Mouse (Mus musculus): ENCODE measurements around the gene Ralgapa1.

DNA sequence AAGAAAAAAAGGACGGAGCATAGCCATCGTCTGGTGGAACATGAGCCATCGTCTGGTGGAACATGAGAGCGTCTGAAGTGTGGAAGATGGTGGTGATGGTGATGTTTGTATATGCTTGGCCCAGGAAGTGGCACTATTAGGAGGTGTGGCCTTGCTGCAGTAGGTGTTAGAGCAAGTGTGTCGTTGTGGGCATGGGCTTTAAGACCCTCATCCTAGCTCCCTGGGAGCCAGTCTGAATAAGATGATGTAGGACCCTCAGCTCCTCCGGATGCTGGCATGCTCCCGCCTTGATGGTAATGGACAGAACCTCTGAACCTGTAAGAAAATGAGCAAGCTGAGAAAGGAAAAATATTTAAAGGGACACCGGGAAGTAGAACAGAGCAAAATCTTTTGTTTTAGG, 13.9 kb upstream of the Ralgapa1 start:
- TF ChIP-seq TBP (IDR thresholded peaks at IDR 0.05; ENCODE audit: low read depth, low read length) (no peak), CHD2 (IDR thresholded peaks at IDR 0.05; ENCODE audit: low read length) (no peak), USF1 (IDR thresholded peaks at IDR 0.05; ENCODE audit: low read depth, low read length) (no peak), POLR2A (IDR thresholded peaks at IDR 0.05; ENCODE audit: control insufficient read depth in 1 of 2, insufficient read depth in 1 of 2, low read depth in 1 of 2, low read length in 2 of 2, poor library complexity in 1 of 2) (no peak), CTCF (IDR thresholded peaks at IDR 0.05 in 2 of 3, conservative IDR thresholded peaks at IDR 0.05 in 1 of 3; ENCODE audit: control insufficient read depth in 1 of 3, insufficient read depth in 1 of 3, low read depth in 2 of 3, low read length in 3 of 3, poor library complexity in 1 of 3, severe bottlenecking in 1 of 3) (no peak), UBTF (IDR thresholded peaks at IDR 0.05; ENCODE audit: borderline replicate concordance, insufficient read depth, low read depth, low read length) (no peak), SIN3A (IDR thresholded peaks at IDR 0.05; ENCODE audit: low read length) (no peak), KAT2A (conservative IDR thresholded peaks at IDR 0.05; ENCODE audit: low read depth, low read length) (no peak), ZNF384 (IDR thresholded peaks at IDR 0.05; ENCODE audit: low read depth, low read length) (no peak), EP300 (IDR thresholded peaks at IDR 0.05; ENCODE audit: low read depth in 1 of 2, low read length in 2 of 2) (no peak)
